Mouse (Mus musculus) thymus, adult 2 months (tissue): ENCODE measurements around the gene Lrrc27.

Source experiments
- CTCF ChIP-seq: fragments of 200-500 bp; IDR thresholded peaks from 2 replicates; pipeline ENCODE4 v1.5.1; 2012; ENCODE audit warnings: mild to moderate bottlenecking, control low read depth, low read length, moderate library complexity, borderline replicate concordance; ENCODE audit not compliant: control insufficient read depth, poor library complexity, insufficient read depth; ENCODE audit errors: extremely low read depth
- POLR2A ChIP-seq: fragments of 200-500 bp; IDR thresholded peaks from 2 replicates; pipeline ENCODE4 v1.6.1; 2012; ENCODE audit warnings: mild to moderate bottlenecking, low read length, control low read depth, moderate library complexity; ENCODE audit not compliant: control insufficient read depth, poor library complexity, insufficient read depth; ENCODE audit errors: extremely low read depth

GRCm38 (mm10) chr7:139224725-139225124 lies 11.9 kb downstream of the Lrrc27 start:
- TF ChIP-seq CTCF (no peak), POLR2A (peak; percentile 40; the same call in 1 of the 2 replicates)
